Mouse (Mus musculus): ENCODE measurements around the gene Leo1. TPM values are rescaled to one million over a fixed set of nuclear protein-coding genes. Genes with fewer than 3 reads are reported as not detected.
A peak's percentile ranks its signal among the peaks of the same experiment; 100 is the strongest.

Leo1 gene
- polyA plus RNA-seq (2012; rRNA removed), result 6.7 and 9.0 TPM in 2 replicates

- Histone ChIP-seq H3K36me3 (ENCODE audit: control insufficient read depth, insufficient read depth, low read length) (peaks cover 7% of the 10 kb centered on the region; the same call in 1 of the 2 replicates), H3K27me3 (ENCODE audit: control insufficient read depth, insufficient read depth, low read length) (no peaks in the 10 kb centered on the region), H3K4me3 (ENCODE audit: control insufficient read depth, insufficient read depth, low read length) (peak within 1 kb of the TSS; percentile 99), H3K4me1 (replicated peaks; ENCODE audit: control insufficient read depth, insufficient read depth, low read length) (peaks cover 12% of the 10 kb centered on the region), H3K27ac (ENCODE audit: control insufficient read depth, insufficient read depth, low read length) (peak within 1 kb of the TSS; percentile 97)
- under 1% methylated on average over 45 of the region's 45 CpGs for WGBS
- no peak for TF ChIP-seq CTCF (IDR thresholded peaks at IDR 0.05; ENCODE audit: borderline replicate concordance, control insufficient read depth, extremely low read depth, insufficient read depth, low read length, poor library complexity)
- peak; percentile 69 for TF ChIP-seq POLR2A (IDR thresholded peaks at IDR 0.05; ENCODE audit: control insufficient read depth, extremely low read depth, insufficient read depth, low read length, poor library complexity)
- DNase-seq, result peak; percentile 83
Measured at GRCm38 (mm10) chr9:75440796-75441666, at the start of gene Leo1. Gene Leo1 (plus strand): TSS chr9:75441524.

DNA sequence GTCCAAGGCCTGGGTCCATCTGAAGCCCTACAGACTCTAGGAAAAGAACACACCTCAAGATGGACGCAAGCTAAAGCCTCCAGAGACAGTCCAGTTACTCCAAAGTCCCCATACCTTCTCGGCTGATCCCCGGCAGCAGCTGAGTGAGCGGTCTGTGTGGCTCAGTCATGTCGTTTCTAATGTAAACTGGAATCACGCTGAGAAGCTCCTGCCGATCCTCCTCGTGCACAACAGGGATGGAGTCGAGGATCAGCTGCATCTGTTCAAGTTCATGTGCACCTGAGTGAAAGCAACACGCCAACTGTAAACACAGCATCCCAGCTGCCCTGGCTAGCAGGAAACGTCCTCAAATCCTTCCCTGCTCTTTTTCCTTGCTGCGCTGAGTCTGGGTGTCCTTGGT lies 48.1 kb upstream of the Leo1 start:
- H3K27ac ChIP-seq (ENCODE audit: control insufficient read depth, insufficient read depth, low read length), result no peak overlapping the region
- no peaks in the 10 kb centered on the region for H3K4me1 ChIP-seq (replicated peaks; ENCODE audit: control insufficient read depth, insufficient read depth, low read length)
- no peak for TF ChIP-seq POLR2A (IDR thresholded peaks at IDR 0.05; ENCODE audit: control insufficient read depth, extremely low read depth, insufficient read depth, low read length, poor library complexity)
- no peak for TF ChIP-seq CTCF (IDR thresholded peaks at IDR 0.05; ENCODE audit: borderline replicate concordance, control insufficient read depth, extremely low read depth, insufficient read depth, low read length, poor library complexity)
- no peaks in the 10 kb centered on the region for H3K27me3 ChIP-seq (ENCODE audit: control insufficient read depth, insufficient read depth, low read length)
- no peak for DNase-seq
- no peak overlapping the region for H3K4me3 ChIP-seq (ENCODE audit: control insufficient read depth, insufficient read depth, low read length)
- WGBS, result 95% methylated on average over 12 of the region's 12 CpGs
- peaks cover 77% of the 10 kb centered on the region for H3K36me3 ChIP-seq (ENCODE audit: control insufficient read depth, insufficient read depth, low read length)

DNA sequence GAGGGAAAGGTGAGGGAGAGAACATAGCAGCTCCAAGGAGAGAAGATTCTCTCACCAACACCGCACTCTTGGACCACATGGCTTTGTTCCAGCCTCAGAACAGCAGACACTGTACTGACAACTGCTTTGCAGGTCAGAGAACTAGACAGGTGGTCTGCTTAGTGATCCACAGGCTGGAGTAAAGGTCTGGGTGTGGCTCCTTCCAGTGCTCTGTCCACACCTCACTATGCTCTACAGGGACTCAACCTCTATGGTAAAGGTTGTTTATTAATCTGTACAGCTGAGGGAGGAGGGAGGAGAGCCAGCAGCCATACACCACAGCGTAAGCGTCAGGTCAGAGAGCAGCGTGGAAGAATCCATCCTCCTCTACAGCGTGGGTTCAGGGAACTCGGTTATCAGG lies 45.4 kb upstream of the Leo1 start:
- WGBS, result 95% methylated on average over 6 of the region's 6 CpGs
- Histone ChIP-seq H3K27me3 (ENCODE audit: control insufficient read depth, insufficient read depth, low read length) (no peaks in the 10 kb centered on the region), H3K36me3 (ENCODE audit: control insufficient read depth, insufficient read depth, low read length) (peaks cover 51% of the 10 kb centered on the region), H3K4me3 (ENCODE audit: control insufficient read depth, insufficient read depth, low read length) (no peak overlapping the region), H3K27ac (ENCODE audit: control insufficient read depth, insufficient read depth, low read length) (no peak overlapping the region), H3K4me1 (replicated peaks; ENCODE audit: control insufficient read depth, insufficient read depth, low read length) (peaks cover 4% of the 10 kb centered on the region)
- TF ChIP-seq POLR2A (IDR thresholded peaks at IDR 0.05; ENCODE audit: control insufficient read depth, extremely low read depth, insufficient read depth, low read length, poor library complexity) (no peak), CTCF (IDR thresholded peaks at IDR 0.05; ENCODE audit: borderline replicate concordance, control insufficient read depth, extremely low read depth, insufficient read depth, low read length, poor library complexity) (no peak)
- no peak for DNase-seq

GRCm38 (mm10) chr9:75399069-75399468 lies 42.3 kb upstream of the Leo1 start:
- 94% methylated on average over 4 of the region's 4 CpGs for WGBS
- Histone ChIP-seq H3K4me1 (replicated peaks; ENCODE audit: control insufficient read depth, insufficient read depth, low read length) (peaks cover 23% of the 10 kb centered on the region), H3K4me3 (ENCODE audit: control insufficient read depth, insufficient read depth, low read length) (no peak overlapping the region), H3K36me3 (ENCODE audit: control insufficient read depth, insufficient read depth, low read length) (peaks cover 28% of the 10 kb centered on the region), H3K27me3 (ENCODE audit: control insufficient read depth, insufficient read depth, low read length) (no peaks in the 10 kb centered on the region), H3K27ac (ENCODE audit: control insufficient read depth, insufficient read depth, low read length) (no peak overlapping the region)
- TF ChIP-seq CTCF (IDR thresholded peaks at IDR 0.05; ENCODE audit: borderline replicate concordance, control insufficient read depth, extremely low read depth, insufficient read depth, low read length, poor library complexity) (no peak), POLR2A (IDR thresholded peaks at IDR 0.05; ENCODE audit: control insufficient read depth, extremely low read depth, insufficient read depth, low read length, poor library complexity) (no peak)
- DNase-seq, result no peak

- H3K27me3 ChIP-seq (ENCODE audit: control insufficient read depth, insufficient read depth, low read length), result no peaks in the 10 kb centered on the region
- no peak overlapping the region for H3K27ac ChIP-seq (ENCODE audit: control insufficient read depth, insufficient read depth, low read length)
- peaks cover 17% of the 10 kb centered on the region for H3K36me3 ChIP-seq (ENCODE audit: control insufficient read depth, insufficient read depth, low read length)
- H3K4me3 ChIP-seq (ENCODE audit: control insufficient read depth, insufficient read depth, low read length), result no peak overlapping the region
- TF ChIP-seq CTCF (IDR thresholded peaks at IDR 0.05; ENCODE audit: borderline replicate concordance, control insufficient read depth, extremely low read depth, insufficient read depth, low read length, poor library complexity), result no peak
- no peak for TF ChIP-seq POLR2A (IDR thresholded peaks at IDR 0.05; ENCODE audit: control insufficient read depth, extremely low read depth, insufficient read depth, low read length, poor library complexity)
- H3K4me1 ChIP-seq (replicated peaks; ENCODE audit: control insufficient read depth, insufficient read depth, low read length), result peaks cover 27% of the 10 kb centered on the region
- WGBS, result 79% methylated on average over 5 of the region's 5 CpGs
- DNase-seq, result no peak
Measured at GRCm38 (mm10) chr9:75400639-75401038, 40.7 kb upstream of the Leo1 start.

DNA sequence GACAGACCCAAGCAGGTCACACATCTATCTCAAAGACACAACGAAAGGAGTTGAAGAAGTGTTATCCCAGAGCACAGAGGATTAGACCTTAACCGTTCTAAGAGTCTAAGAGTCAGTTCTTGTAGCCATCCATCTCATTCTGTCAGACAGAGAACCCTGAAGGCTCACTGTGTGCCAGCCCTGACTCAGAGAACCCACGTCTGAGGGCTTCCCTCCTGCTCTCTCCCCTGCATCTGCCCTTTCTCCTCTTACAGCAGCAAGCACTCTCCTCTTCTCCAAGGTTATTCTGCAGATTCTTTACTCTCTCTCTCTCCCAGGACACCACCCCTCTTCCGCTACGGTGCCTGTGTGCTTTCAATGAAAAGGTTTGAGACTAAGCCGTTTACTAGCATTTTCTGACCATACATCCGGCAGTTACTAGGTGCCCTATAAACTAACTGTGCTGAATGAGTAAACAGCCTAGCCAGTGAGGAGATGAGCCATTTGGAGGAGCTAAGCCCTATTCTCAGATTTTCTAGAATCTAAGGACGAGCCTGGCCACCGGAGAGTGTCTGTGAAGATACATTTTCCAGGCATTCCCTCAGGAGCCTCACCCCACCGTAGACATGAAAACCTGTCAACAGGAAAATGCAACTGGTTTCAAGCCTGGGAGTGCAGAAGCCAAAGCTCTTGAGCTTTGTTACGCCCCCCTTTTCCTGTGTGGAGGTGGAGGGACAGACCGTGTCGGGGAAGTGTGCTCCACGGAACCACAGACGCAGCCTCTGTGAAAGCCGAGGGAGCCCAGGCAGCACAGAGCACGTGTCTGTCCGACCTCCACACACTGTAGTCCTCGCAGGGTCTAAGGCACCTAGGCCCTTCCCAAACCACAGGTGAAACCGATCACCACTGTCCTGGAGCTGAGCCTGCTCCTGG lies 39.5 kb upstream of the Leo1 start:
- Histone ChIP-seq H3K4me1 (replicated peaks; ENCODE audit: control insufficient read depth, insufficient read depth, low read length) (peaks cover 27% of the 10 kb centered on the region), H3K27me3 (ENCODE audit: control insufficient read depth, insufficient read depth, low read length) (no peaks in the 10 kb centered on the region), H3K36me3 (ENCODE audit: control insufficient read depth, insufficient read depth, low read length) (peaks cover 10% of the 10 kb centered on the region), H3K27ac (ENCODE audit: control insufficient read depth, insufficient read depth, low read length) (peak overlapping the region; percentile 84), H3K4me3 (ENCODE audit: control insufficient read depth, insufficient read depth, low read length) (no peak overlapping the region)
- 14% methylated on average over 20 of the region's 20 CpGs for WGBS
- no peak for TF ChIP-seq POLR2A (IDR thresholded peaks at IDR 0.05; ENCODE audit: control insufficient read depth, extremely low read depth, insufficient read depth, low read length, poor library complexity)
- TF ChIP-seq CTCF (IDR thresholded peaks at IDR 0.05; ENCODE audit: borderline replicate concordance, control insufficient read depth, extremely low read depth, insufficient read depth, low read length, poor library complexity), result no peak
- DNase-seq, result peak; percentile 62
